Mouse (Mus musculus) heart, postnatal 0 days (tissue): ENCODE measurements around the gene Dnaaf5.

Source experiments
- CTCF ChIP-seq: IDR thresholded peaks from 2 replicates; pipeline ENCODE4 v1.5.1; 2016; ENCODE audit warnings: antibody characterized with exemption, control low read depth, low read depth
- EP300 ChIP-seq: IDR thresholded peaks from 2 replicates; pipeline ENCODE4 v1.6.1; 2016; ENCODE audit warnings: antibody characterized with exemption, low read depth

DNA sequence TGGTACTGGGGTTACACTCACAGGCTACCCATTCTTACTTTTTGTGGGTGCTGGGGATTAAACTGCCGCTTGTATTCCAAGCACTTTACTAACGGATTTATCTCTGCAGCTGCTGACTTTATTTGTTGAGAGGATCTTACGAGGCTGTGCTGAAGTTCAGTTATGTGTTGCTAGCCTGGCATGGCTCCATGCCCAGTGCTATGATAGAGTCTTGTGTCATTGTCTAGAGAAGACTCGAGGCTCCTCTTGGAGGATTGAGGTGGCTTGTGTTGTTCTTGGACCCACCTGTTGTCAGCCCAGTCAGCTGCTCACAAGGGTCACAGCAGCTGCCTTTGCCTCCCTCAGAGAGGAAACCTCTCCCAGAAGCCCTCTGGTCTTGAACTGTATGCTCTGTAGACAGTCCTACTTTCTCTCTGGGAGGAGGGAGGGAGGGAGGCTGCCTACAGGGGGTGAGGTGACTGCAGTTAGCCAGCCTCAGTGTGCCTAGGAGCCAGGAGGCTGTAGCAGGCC lies 70.0 kb downstream of the Dnaaf5 start:
- TF ChIP-seq CTCF (no peak), EP300 (no peak)
